23 mouse cellular contexts compared by ENCODE assay signal in genomic region chr17:84565762-84566161, GRCm38 (mm10). TPM values are rescaled to one million over a fixed set of nuclear protein-coding genes. Genes with fewer than 3 reads are reported as not detected.
"Had no signal": no experiment of that assay in that cellular context is flagged by ENCODE, and none has a peak within 500 bp of the region (broad histone marks: within the 10 kb centered on the region; RNA-seq: fewer than 3 reads in every experiment).

No protein-coding gene starts in this region.

- H3K36me3 ChIP-seq: neural tube, embryonic 13.5 days had no signal

- ATAC-seq: liver, postnatal 0 days; lung, postnatal 0 days; midbrain, embryonic 13.5 days; midbrain, embryonic 16.5 days had no signal

- H3K27me3 ChIP-seq: midbrain, embryonic 13.5 days; neural tube, embryonic 13.5 days had no signal

- H3K4me1 ChIP-seq: megakaryocyte, embryonic 14.5 days had no signal

- H3K4me3 ChIP-seq: layer of hippocampus, adult 2 months; megakaryocyte, embryonic 14.5 days; midbrain, embryonic 10.5 days; midbrain, embryonic 13.5 days; myocyte; neural tube, embryonic 13.5 days had no signal

- H3K9ac ChIP-seq: liver, embryonic 14.5 days; liver, postnatal 0 days; lung, embryonic 14.5 days; midbrain, embryonic 13.5 days; neural tube, embryonic 13.5 days had no signal

- DNase-seq: kidney, adult 9 months; kidney, postnatal 25 days; layer of hippocampus, adult 9-11 months; liver, postnatal 0 days; lung, embryonic 14.5 days; retina, postnatal 1 day; right cerebral cortex, postnatal 4 days; thymus, adult 2 months; thymus, postnatal 14 days; thymus, postnatal 4 days had no signal

- H3K9me3 ChIP-seq: megakaryocyte, embryonic 14.5 days; midbrain, embryonic 10.5 days; midbrain, embryonic 13.5 days; neural tube, embryonic 13.5 days had no signal

- H3K4me2 ChIP-seq: liver, embryonic 11.5 days; lung, embryonic 14.5 days; midbrain, embryonic 13.5 days; neural tube, embryonic 13.5 days had no signal

- H3K27ac ChIP-seq: layer of hippocampus, adult 2 months; liver, embryonic 14.5 days; midbrain, embryonic 13.5 days; neural tube, embryonic 13.5 days; stomach, postnatal 0 days had no signal

RNA-seq across cellular contexts. Expression of gene Plekhh2, which starts 54.1 kb away (rescaled TPM):
- total RNA-seq: monocyte, adult 5-6 weeks; neutrophil, adult 5-6 weeks had no signal
